Mouse (Mus musculus): ENCODE measurements around the gene Fxyd1. TPM values are rescaled to one million over a fixed set of nuclear protein-coding genes. Genes with fewer than 3 reads are reported as not detected.

The Fxyd1 gene
- total RNA-seq, 1 experiment: not detected

- no peak for DNase-seq (ENCODE audit: low read depth, low spot score)
- TF ChIP-seq MAFK (IDR thresholded peaks at IDR 0.05; ENCODE audit: insufficient read depth, low read depth, low read length) (no peak), CHD2 (IDR thresholded peaks at IDR 0.05; ENCODE audit: low read depth, low read length) (no peak), ZNF384 (IDR thresholded peaks at IDR 0.05; ENCODE audit: low read depth, low read length) (no peak), HCFC1 (IDR thresholded peaks at IDR 0.05; ENCODE audit: borderline replicate concordance, insufficient read depth, low read length) (no peak), ZC3H11A (IDR thresholded peaks at IDR 0.05; ENCODE audit: borderline replicate concordance, low read depth, low read length) (no peak)
- in situ Hi-C loops (cut with MboI; ENCODE audit: low sequenced_read_pairs in 2 of 2, unreplicated experiment in 2 of 2): no loop called here
- H3K9ac ChIP-seq (ENCODE audit: insufficient read depth, low read depth, low read length, poor library complexity, severe bottlenecking): no peak overlapping the region
- no peak overlapping the region for H3K27ac ChIP-seq (ENCODE audit: insufficient read depth, low read depth, low read length, poor library complexity, severe bottlenecking)
- no peaks in the 10 kb centered on the region for H3K36me3 ChIP-seq (ENCODE audit: control insufficient read depth, insufficient read depth, low read length, poor library complexity, severe bottlenecking)
- no peak overlapping the region for H3K4me3 ChIP-seq (ENCODE audit: insufficient read depth in 1 of 2, low read depth in 1 of 2, low read length in 2 of 2, poor library complexity in 1 of 2, severe bottlenecking in 1 of 2)
- no peaks in the 10 kb centered on the region for H3K4me1 ChIP-seq (ENCODE audit: control insufficient read depth in 2 of 2, insufficient read depth in 2 of 2, low read length in 2 of 2, poor library complexity in 1 of 2)
- H3K9me3 ChIP-seq (ENCODE audit: control insufficient read depth, insufficient read depth, low read depth, low read length): no peaks in the 10 kb centered on the region
Observed at GRCm38 (mm10) chr7:31012971-31013370, 44.0 kb downstream of the Fxyd1 start.

- Histone ChIP-seq H3K36me3 (ENCODE audit: control insufficient read depth, insufficient read depth, low read length, poor library complexity, severe bottlenecking) (no peaks in the 10 kb centered on the region), H3K9ac (ENCODE audit: insufficient read depth, low read depth, low read length, poor library complexity, severe bottlenecking) (no peak overlapping the region), H3K27ac (ENCODE audit: insufficient read depth, low read depth, low read length, poor library complexity, severe bottlenecking) (no peak overlapping the region), H3K9me3 (ENCODE audit: control insufficient read depth, insufficient read depth, low read depth, low read length) (no peaks in the 10 kb centered on the region), H3K4me3 (ENCODE audit: insufficient read depth in 1 of 2, low read depth in 1 of 2, low read length in 2 of 2, poor library complexity in 1 of 2, severe bottlenecking in 1 of 2) (no peak overlapping the region), H3K4me1 (ENCODE audit: control insufficient read depth in 2 of 2, insufficient read depth in 2 of 2, low read length in 2 of 2, poor library complexity in 1 of 2) (no peaks in the 10 kb centered on the region)
- no peak for DNase-seq (ENCODE audit: low read depth, low spot score)
- TF ChIP-seq ZC3H11A (IDR thresholded peaks at IDR 0.05; ENCODE audit: borderline replicate concordance, low read depth, low read length): no peak
- no peak for TF ChIP-seq MAFK (IDR thresholded peaks at IDR 0.05; ENCODE audit: insufficient read depth, low read depth, low read length)
- TF ChIP-seq ZNF384 (IDR thresholded peaks at IDR 0.05; ENCODE audit: low read depth, low read length): no peak
- TF ChIP-seq HCFC1 (IDR thresholded peaks at IDR 0.05; ENCODE audit: borderline replicate concordance, insufficient read depth, low read length): no peak
- no peak for TF ChIP-seq CHD2 (IDR thresholded peaks at IDR 0.05; ENCODE audit: low read depth, low read length)
- in situ Hi-C loops (cut with MboI; ENCODE audit: low sequenced_read_pairs in 2 of 2, unreplicated experiment in 2 of 2): no loop called here
Observed at GRCm38 (mm10) chr7:31008889-31009288, 48.1 kb downstream of the Fxyd1 start.

- Histone ChIP-seq H3K36me3 (ENCODE audit: control insufficient read depth, insufficient read depth, low read length, poor library complexity, severe bottlenecking) (no peaks in the 10 kb centered on the region), H3K27ac (ENCODE audit: insufficient read depth, low read depth, low read length, poor library complexity, severe bottlenecking) (no peak overlapping the region), H3K9ac (ENCODE audit: insufficient read depth, low read depth, low read length, poor library complexity, severe bottlenecking) (no peak overlapping the region), H3K4me3 (ENCODE audit: insufficient read depth in 1 of 2, low read depth in 1 of 2, low read length in 2 of 2, poor library complexity in 1 of 2, severe bottlenecking in 1 of 2) (no peak overlapping the region), H3K9me3 (ENCODE audit: control insufficient read depth, insufficient read depth, low read depth, low read length) (no peaks in the 10 kb centered on the region), H3K4me1 (ENCODE audit: control insufficient read depth in 2 of 2, insufficient read depth in 2 of 2, low read length in 2 of 2, poor library complexity in 1 of 2) (no peaks in the 10 kb centered on the region)
- in situ Hi-C loops (cut with MboI; ENCODE audit: low sequenced_read_pairs in 2 of 2, unreplicated experiment in 2 of 2): no loop called here
- DNase-seq (ENCODE audit: low read depth, low spot score): no peak
- TF ChIP-seq MAFK (IDR thresholded peaks at IDR 0.05; ENCODE audit: insufficient read depth, low read depth, low read length): no peak
- TF ChIP-seq HCFC1 (IDR thresholded peaks at IDR 0.05; ENCODE audit: borderline replicate concordance, insufficient read depth, low read length): no peak
- no peak for TF ChIP-seq ZNF384 (IDR thresholded peaks at IDR 0.05; ENCODE audit: low read depth, low read length)
- no peak for TF ChIP-seq ZC3H11A (IDR thresholded peaks at IDR 0.05; ENCODE audit: borderline replicate concordance, low read depth, low read length)
- no peak for TF ChIP-seq CHD2 (IDR thresholded peaks at IDR 0.05; ENCODE audit: low read depth, low read length)
Observed at GRCm38 (mm10) chr7:31008175-31008574, 48.8 kb downstream of the Fxyd1 start.

GRCm38 (mm10) chr7:31007775-31008174 is 49.2 kb downstream of the Fxyd1 start:
- H3K9me3 ChIP-seq (ENCODE audit: control insufficient read depth, insufficient read depth, low read depth, low read length): no peaks in the 10 kb centered on the region
- no peak overlapping the region for H3K4me3 ChIP-seq (ENCODE audit: insufficient read depth in 1 of 2, low read depth in 1 of 2, low read length in 2 of 2, poor library complexity in 1 of 2, severe bottlenecking in 1 of 2)
- no peak for TF ChIP-seq ZNF384 (IDR thresholded peaks at IDR 0.05; ENCODE audit: low read depth, low read length)
- TF ChIP-seq CHD2 (IDR thresholded peaks at IDR 0.05; ENCODE audit: low read depth, low read length): no peak
- no peak for TF ChIP-seq ZC3H11A (IDR thresholded peaks at IDR 0.05; ENCODE audit: borderline replicate concordance, low read depth, low read length)
- no peak for TF ChIP-seq HCFC1 (IDR thresholded peaks at IDR 0.05; ENCODE audit: borderline replicate concordance, insufficient read depth, low read length)
- no peak for TF ChIP-seq MAFK (IDR thresholded peaks at IDR 0.05; ENCODE audit: insufficient read depth, low read depth, low read length)
- H3K4me1 ChIP-seq (ENCODE audit: control insufficient read depth in 2 of 2, insufficient read depth in 2 of 2, low read length in 2 of 2, poor library complexity in 1 of 2): no peaks in the 10 kb centered on the region
- in situ Hi-C loops (cut with MboI; ENCODE audit: low sequenced_read_pairs in 2 of 2, unreplicated experiment in 2 of 2): no loop called here
- H3K27ac ChIP-seq (ENCODE audit: insufficient read depth, low read depth, low read length, poor library complexity, severe bottlenecking): no peak overlapping the region
- no peak for DNase-seq (ENCODE audit: low read depth, low spot score)
- H3K36me3 ChIP-seq (ENCODE audit: control insufficient read depth, insufficient read depth, low read length, poor library complexity, severe bottlenecking): no peaks in the 10 kb centered on the region
- H3K9ac ChIP-seq (ENCODE audit: insufficient read depth, low read depth, low read length, poor library complexity, severe bottlenecking): no peak overlapping the region

GRCm38 (mm10) chr7:31002650-31003049 is 54.3 kb downstream of the Fxyd1 start:
- no peak overlapping the region for H3K27ac ChIP-seq (ENCODE audit: insufficient read depth, low read depth, low read length, poor library complexity, severe bottlenecking)
- no peaks in the 10 kb centered on the region for H3K4me1 ChIP-seq (ENCODE audit: control insufficient read depth in 2 of 2, insufficient read depth in 2 of 2, low read length in 2 of 2, poor library complexity in 1 of 2)
- no peaks in the 10 kb centered on the region for H3K9me3 ChIP-seq (ENCODE audit: control insufficient read depth, insufficient read depth, low read depth, low read length)
- DNase-seq (ENCODE audit: low read depth, low spot score): no peak
- in situ Hi-C loops (cut with MboI; ENCODE audit: low sequenced_read_pairs in 2 of 2, unreplicated experiment in 2 of 2): no loop called here
- TF ChIP-seq MAFK (IDR thresholded peaks at IDR 0.05; ENCODE audit: insufficient read depth, low read depth, low read length) (no peak), ZC3H11A (IDR thresholded peaks at IDR 0.05; ENCODE audit: borderline replicate concordance, low read depth, low read length) (no peak), CHD2 (IDR thresholded peaks at IDR 0.05; ENCODE audit: low read depth, low read length) (no peak), ZNF384 (IDR thresholded peaks at IDR 0.05; ENCODE audit: low read depth, low read length) (no peak), HCFC1 (IDR thresholded peaks at IDR 0.05; ENCODE audit: borderline replicate concordance, insufficient read depth, low read length) (no peak)
- no peaks in the 10 kb centered on the region for H3K36me3 ChIP-seq (ENCODE audit: control insufficient read depth, insufficient read depth, low read length, poor library complexity, severe bottlenecking)
- H3K9ac ChIP-seq (ENCODE audit: insufficient read depth, low read depth, low read length, poor library complexity, severe bottlenecking): no peak overlapping the region
- no peak overlapping the region for H3K4me3 ChIP-seq (ENCODE audit: insufficient read depth in 1 of 2, low read depth in 1 of 2, low read length in 2 of 2, poor library complexity in 1 of 2, severe bottlenecking in 1 of 2)

Other genes starting within 250 kb of the Fxyd1 start
- gene Ffar2, start 233.4 kb downstream of the Fxyd1 start, total RNA-seq (2012; rRNA removed): not detected in 2 replicates
- gene Ffar3, start 201.0 kb downstream of the Fxyd1 start, total RNA-seq (2012; rRNA removed): 1.0 and 1.2 TPM in 2 replicates
- gene Ffar1, start 195.6 kb downstream of the Fxyd1 start, total RNA-seq (2012; rRNA removed): 0.04 and 0.16 TPM in 2 replicates
- 0.16 and 0.45 TPM in 2 replicates for gene Cd22, start 176.9 kb downstream of the Fxyd1 start, total RNA-seq (2012; rRNA removed)
- gene Mag, start 142.3 kb downstream of the Fxyd1 start, total RNA-seq (2012; rRNA removed): 0.22 and 0.37 TPM in 2 replicates
- not detected in 2 replicates for gene Hamp2, start 132.5 kb downstream of the Fxyd1 start, total RNA-seq (2012; rRNA removed)
- not detected in 2 replicates for gene Hamp, start 113.2 kb downstream of the Fxyd1 start, total RNA-seq (2012; rRNA removed)
- 30.2 and 32.1 TPM in 2 replicates for gene Usf2, start 100.4 kb downstream of the Fxyd1 start, total RNA-seq (2012; rRNA removed)
- gene Lsr, start 83.7 kb downstream of the Fxyd1 start, total RNA-seq (2012; rRNA removed): 54.6 and 102 TPM in 2 replicates
- 0.67 and 1.6 TPM in 2 replicates for gene Fam187b, start 83.4 kb downstream of the Fxyd1 start, total RNA-seq (2012; rRNA removed)
- 9.6 and 16.0 TPM in 2 replicates for gene Fxyd5, start 14.7 kb downstream of the Fxyd1 start, total RNA-seq (2012; rRNA removed)
- not detected in 2 replicates for gene Fxyd7, start 5.7 kb downstream of the Fxyd1 start, total RNA-seq (2012; rRNA removed)
- gene Lgi4, start 2.1 kb upstream of the Fxyd1 start, total RNA-seq (2012; rRNA removed): 0.16 and 0.18 TPM in 2 replicates
- 2.2 and 3.2 TPM in 2 replicates for gene Fxyd3, start 19.5 kb upstream of the Fxyd1 start, total RNA-seq (2012; rRNA removed)
- 14.5 and 28.2 TPM in 2 replicates for gene Hpn, start 58.1 kb upstream of the Fxyd1 start, total RNA-seq (2012; rRNA removed)
- 16.3 and 17.3 TPM in 2 replicates for gene Scn1b, start 69.8 kb upstream of the Fxyd1 start, total RNA-seq (2012; rRNA removed)
- gene Gramd1a, start 98.7 kb upstream of the Fxyd1 start, total RNA-seq (2012; rRNA removed): 44.2 and 76.2 TPM in 2 replicates
- gene Scgb2b2, start 233.3 kb upstream of the Fxyd1 start, total RNA-seq (2012; rRNA removed): not detected in 2 replicates
- not detected in 2 replicates for gene Scgb1b2, start 234.6 kb upstream of the Fxyd1 start, total RNA-seq (2012; rRNA removed)